16 mouse cellular contexts compared by ENCODE assay signal in the genomic region with DNA sequence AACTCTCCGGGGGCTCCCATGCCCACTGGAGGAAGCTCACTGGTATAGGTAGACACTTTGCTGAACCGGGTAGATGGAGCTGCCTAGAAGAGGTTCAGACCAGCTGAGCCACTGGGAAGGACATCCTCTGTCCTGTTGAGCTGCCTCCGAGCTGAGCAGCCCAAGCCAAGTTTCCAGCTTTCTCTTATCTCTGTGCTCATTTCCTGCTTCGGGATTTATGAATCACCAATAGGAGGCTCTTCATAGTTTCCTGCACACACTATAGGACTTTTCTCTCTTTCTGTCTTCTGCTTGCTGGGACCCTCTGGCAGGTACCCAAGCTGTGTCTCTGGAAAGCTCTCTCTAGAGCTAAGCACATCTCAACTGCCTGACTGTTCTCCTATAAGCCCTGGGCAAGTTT.
DNase-seq lines count a peak whose midpoint lies in the region; ATAC-seq and TF ChIP-seq lines count a peak whose summit lies in the region.
"Had no signal": no experiment of that assay in that cellular context is flagged by ENCODE, and none has a peak within 500 bp of the region (broad histone marks: within the 10 kb centered on the region; RNA-seq: fewer than 3 reads in every experiment).

No protein-coding gene starts in this region.

- H3K4me2 ChIP-seq in heart, postnatal 0 days (ENCODE audit: low read depth, low read length): no peak overlapping the region
- H3K4me2 ChIP-seq: forebrain, embryonic 15.5 days; liver, embryonic 13.5 days had no signal

- no peak for TF ChIP-seq EP300 in heart, postnatal 0 days (IDR thresholded peaks at IDR 0.05; ENCODE audit: low read depth)

- no peaks in the 10 kb centered on the region for H3K9me3 ChIP-seq in heart, postnatal 0 days (replicated peaks; ENCODE audit: control insufficient read depth, low read length)
- H3K9me3 ChIP-seq: forebrain, embryonic 15.5 days; liver, embryonic 13.5 days; midbrain, embryonic 10.5 days had no signal

- WGBS in heart, postnatal 0 days: 39% methylated on average over 4 of the region's 4 CpGs

- no peak for TF ChIP-seq CTCF in heart, postnatal 0 days (IDR thresholded peaks at IDR 0.05; ENCODE audit: low read depth)

- H3K36me3 ChIP-seq in heart, postnatal 0 days (replicated peaks; ENCODE audit: control insufficient read depth, insufficient read depth, low read length): no peaks in the 10 kb centered on the region
- H3K36me3 ChIP-seq: forebrain, embryonic 15.5 days; liver, embryonic 13.5 days; midbrain, embryonic 10.5 days had no signal

- ATAC-seq in heart, postnatal 0 days (ENCODE audit: insufficient read depth, low read depth): peak; percentile 69
- ATAC-seq: forebrain, embryonic 15.5 days; hindbrain, embryonic 16.5 days had no signal

- no peak overlapping the region for H3K9ac ChIP-seq in heart, postnatal 0 days (replicated peaks; ENCODE audit: low read depth, low read length)
- H3K9ac ChIP-seq: forebrain, embryonic 15.5 days; liver, embryonic 13.5 days had no signal

- H3K27ac ChIP-seq in heart, postnatal 0 days (ENCODE audit: low read depth): peak overlapping the region; percentile 46
- H3K27ac ChIP-seq: forebrain, embryonic 15.5 days; liver, embryonic 13.5 days; midbrain, embryonic 10.5 days had no signal

- peak; percentile 51 for DNase-seq in kidney, postnatal 10 days
- no peak for DNase-seq in kidney, adult 18-20 months
- DNase-seq in heart, adult 8-10 months (ENCODE audit: low spot score): peak; percentile 63
- peak; percentile 84 for DNase-seq in heart, postnatal 0 days (ENCODE audit: low spot score)
- peak; percentile 52 for DNase-seq in lung, postnatal 10 days
- DNase-seq in frontal cortex, adult 2 months (ENCODE audit: extremely low spot score in 1 of 2, low spot score in 1 of 2): no peak
- no peak for DNase-seq in right cerebral cortex, postnatal 36 days (ENCODE audit: low spot score in 2 of 2)
- no peak for DNase-seq in right cerebral cortex, postnatal 14 days
- DNase-seq: adrenal gland, adult 8-10 months; gastrocnemius, postnatal 10 days; liver, embryonic 13.5 days; spleen, adult 18-20 months; thymus, adult 18-20 months had no signal

- H3K27me3 ChIP-seq in heart, postnatal 0 days (ENCODE audit: control insufficient read depth, insufficient read depth, low read length): no peaks in the 10 kb centered on the region
- H3K27me3 ChIP-seq: forebrain, embryonic 15.5 days had no signal

- peaks cover 18% of the 10 kb centered on the region for H3K4me1 ChIP-seq in heart, postnatal 0 days (ENCODE audit: control insufficient read depth, insufficient read depth)

- no peak overlapping the region for H3K4me3 ChIP-seq in heart, postnatal 0 days (ENCODE audit: low read depth, low read length)
- H3K4me3 ChIP-seq: forebrain, embryonic 15.5 days; liver, embryonic 13.5 days; midbrain, embryonic 10.5 days had no signal

Comparison
In these comparisons a context has a peak if more than half of its experiments do, and no peak if none do; other contexts are left out.
1. DNase-seq: peak in kidney, postnatal 10 days (single experiment), heart, adult 8-10 months (single experiment), heart, postnatal 0 days (single experiment) and lung, postnatal 10 days (single experiment); none in kidney, adult 18-20 months (single experiment), frontal cortex, adult 2 months (0 of 2), right cerebral cortex, postnatal 36 days (0 of 2) and right cerebral cortex, postnatal 14 days (single experiment).